Mouse (Mus musculus) stomach, postnatal 0 days (tissue): Measurements from ENCODE around the gene Dach1.

Experiments
- CTCF ChIP-seq: IDR thresholded peaks from 2 replicates; pipeline ENCODE4 v1.5.1; 2016; ENCODE audit warnings: antibody characterized with exemption, low read depth, mild to moderate bottlenecking, moderate library complexity
- EP300 ChIP-seq: optimal IDR thresholded peaks from 2 replicates; pipeline ENCODE3; 2016; ENCODE audit warnings: antibody characterized with exemption

DNA sequence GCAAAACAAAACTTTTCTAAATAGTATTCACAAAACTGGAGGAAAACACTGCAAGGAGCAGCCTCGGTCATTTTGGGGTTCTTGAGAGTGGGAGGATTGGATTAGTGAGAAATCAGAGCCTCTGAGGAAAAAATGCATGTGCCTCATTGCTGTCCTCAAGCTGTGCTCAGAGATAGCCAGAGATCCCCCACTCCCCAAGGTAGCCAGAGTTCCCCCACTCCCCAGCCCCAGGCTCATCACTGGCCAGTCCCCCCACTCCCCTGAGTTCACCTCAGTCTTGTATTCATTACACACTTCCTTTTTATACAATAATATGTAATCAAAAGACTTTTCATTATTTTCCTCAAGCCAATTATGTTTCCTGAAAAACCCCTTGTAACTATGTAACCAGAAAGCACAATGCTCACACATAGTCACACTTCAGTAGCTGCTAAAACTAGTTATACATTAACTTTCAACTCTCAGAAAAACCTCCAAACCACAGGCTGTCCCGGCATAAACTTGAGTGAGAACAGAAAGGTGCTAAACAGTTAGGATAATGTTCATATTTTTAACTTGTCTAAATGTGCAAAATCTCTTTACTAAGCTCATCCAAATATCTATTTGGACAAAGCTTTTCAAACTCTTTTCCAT, 395.3 kb downstream of the Dach1 start:
- TF ChIP-seq CTCF (no peak), EP300 (no peak)
